Mouse (Mus musculus): ENCODE data around the gene Ly6c2.

DNA sequence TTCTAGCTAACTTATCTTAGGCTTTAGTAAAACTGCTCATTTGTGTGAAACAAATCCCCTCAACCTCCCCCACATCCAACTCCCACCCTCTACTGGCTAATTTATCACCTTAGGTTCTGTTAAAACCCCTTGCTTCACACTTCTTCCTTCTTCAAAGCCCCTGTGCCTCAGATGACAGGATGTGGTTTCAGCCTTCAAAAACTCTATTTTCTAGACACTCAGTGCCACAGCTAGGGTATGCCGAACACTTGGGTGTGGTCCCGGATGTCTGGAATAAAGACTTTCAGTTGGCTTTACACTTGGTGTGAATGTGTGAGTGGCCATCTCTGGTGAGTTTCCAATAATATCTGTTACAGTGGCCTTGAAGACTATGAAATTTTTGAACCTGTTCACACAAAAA is 4.8 kb upstream of the Ly6c2 start:
- no peak for TF ChIP-seq CTCF (IDR thresholded peaks at IDR 0.05; ENCODE audit: low read depth)
- TF ChIP-seq EP300 (optimal IDR thresholded peaks at IDR 0.05), result no peak

Data from stomach, postnatal 0 days (tissue).